Mouse (Mus musculus) heart, postnatal 36 days (tissue): Measurements from ENCODE around the gene Mavs. TPM values are rescaled to one million over a fixed set of nuclear protein-coding genes. Genes with fewer than 3 reads are reported as not detected.
A peak's percentile ranks its signal among the peaks of the same experiment; 100 is the strongest.
"Not testable (repeated sequence)": the region's sequence is repeated elsewhere in the genome, so short reads cannot be mapped to it uniquely, and the experiment has no call there.

Source experiments
- DNase-seq, 2 experiments: peaks; one replicate each; pipeline ENCODE4 v3.0.0; 2021 to 2022
- intact Hi-C: fragments of 180-260 bp; cut with DNase I; formaldehyde crosslinking; loops from one replicate; pipeline ENCODE4 v1.15.1; 2025
- total RNA-seq, 2 experiments: library from RNA; stranded (reverse); gene quantifications; 2 replicates each; pipeline ENCODE4 v1.2.3; 2021

Mavs gene
- total RNA-seq, 2 experiments from 2014 or later, result 63.9 to 69.7 TPM

DNA sequence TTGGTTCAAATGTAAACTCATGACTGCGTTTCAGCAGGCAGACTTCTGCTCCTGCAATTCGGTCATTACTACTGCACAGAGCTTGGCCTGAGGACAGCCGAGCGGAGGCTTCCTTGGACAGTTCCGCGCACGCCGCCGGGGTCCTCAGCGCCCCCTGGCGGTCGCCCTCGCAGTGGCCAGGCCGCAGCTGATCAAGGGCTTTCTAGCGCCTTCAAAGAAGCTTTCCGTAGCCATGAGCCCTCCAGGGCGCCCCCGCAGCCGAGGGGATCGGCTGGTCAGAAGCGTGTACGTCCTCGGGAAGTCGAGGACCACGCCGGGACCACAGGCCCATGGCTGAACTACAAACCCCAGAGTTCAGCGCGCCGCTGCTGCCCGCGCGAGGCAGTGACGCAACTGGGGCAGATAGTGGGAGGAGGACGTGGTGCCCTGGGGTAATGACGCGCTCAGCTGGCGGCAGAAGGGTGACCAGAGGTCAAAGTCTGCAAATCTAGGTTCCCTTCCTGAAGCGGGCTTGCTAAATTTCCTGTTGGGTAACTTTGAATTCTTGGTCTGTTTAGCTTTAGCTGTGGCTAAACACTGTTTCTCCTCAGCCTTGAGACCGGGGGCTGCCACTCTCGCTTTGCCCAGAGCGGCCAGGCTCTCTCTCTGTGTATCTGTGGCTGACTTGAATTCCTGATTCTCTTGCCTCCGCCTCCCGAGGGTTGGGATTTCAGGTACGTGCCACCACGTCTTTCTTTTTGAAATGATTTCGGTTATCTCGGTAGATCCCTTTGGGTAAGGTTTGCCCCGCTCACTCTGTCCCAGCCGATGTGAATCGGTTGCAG, 23.7 kb upstream of the Mavs start:
- intact Hi-C loops, result loop anchor here (1.0 to 2.0 kb wide), 4 partner anchors 30 to 115 kb away; partner anchors contain the start of genes Cenpb and Pank2
- peak; percentile 95 to 99 for DNase-seq

GRCm38 (mm10) chr2:131211026-131211615, 22.7 kb upstream of the Mavs start:
- peak; percentile 44 to 49 for DNase-seq
- intact Hi-C loops, result loop anchor here (2.0 kb wide), 1 partner anchor 44 kb away; no protein-coding TSS in a partner anchor

- intact Hi-C loops, result no loop called here
- DNase-seq, result peak in 1 of 2 experiments; percentile 34
Measured at GRCm38 (mm10) chr2:131213773-131214172, 20.1 kb upstream of the Mavs start.

DNA sequence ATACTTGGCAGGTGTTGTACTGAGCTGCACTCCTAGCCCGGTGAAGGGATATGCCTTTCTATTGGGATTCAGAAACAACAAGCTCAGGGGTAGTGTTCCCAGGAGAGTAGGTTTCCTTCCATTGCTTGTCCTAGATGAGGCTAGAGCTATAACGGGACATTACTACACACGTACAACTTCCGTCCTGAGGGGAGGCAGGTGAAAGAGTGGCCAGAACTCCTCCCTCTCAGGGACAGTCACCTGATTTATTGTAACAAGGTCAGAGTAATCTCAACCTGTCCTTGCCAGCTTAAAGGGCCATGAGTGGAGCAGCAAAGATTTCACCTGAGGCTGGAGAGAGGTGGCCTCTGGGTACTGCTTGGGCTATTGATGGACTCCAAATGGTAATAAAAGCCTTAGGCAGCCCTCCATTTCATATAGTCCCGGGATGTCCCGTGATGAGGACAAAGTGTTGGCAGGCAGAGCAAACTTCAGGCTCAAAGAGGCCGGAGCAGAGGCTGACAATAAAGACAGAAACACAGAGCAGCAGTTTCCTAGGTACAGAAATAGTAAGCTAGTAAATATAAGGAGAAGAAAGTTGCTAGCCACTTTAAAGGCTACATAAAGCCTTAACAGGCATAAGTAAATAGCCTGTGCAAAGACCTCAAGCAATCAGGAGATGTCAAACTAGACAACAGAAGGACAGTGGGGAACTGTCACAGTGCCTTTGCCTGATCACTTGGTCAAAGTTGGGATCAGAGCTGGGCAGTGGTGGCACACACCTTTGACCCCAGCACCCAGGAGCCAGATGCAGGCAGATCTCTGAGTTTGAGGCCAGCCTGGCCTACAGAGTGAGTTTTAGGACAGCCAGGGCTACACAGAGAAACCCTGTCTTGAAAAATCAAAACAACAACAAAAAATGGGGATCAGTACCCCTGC, 17.7 kb upstream of the Mavs start:
- intact Hi-C loops, result loop anchor here (2.0 kb wide), 1 partner anchor 17 kb away; no protein-coding TSS in a partner anchor
- DNase-seq, result peak; percentile 25 to 54

DNA sequence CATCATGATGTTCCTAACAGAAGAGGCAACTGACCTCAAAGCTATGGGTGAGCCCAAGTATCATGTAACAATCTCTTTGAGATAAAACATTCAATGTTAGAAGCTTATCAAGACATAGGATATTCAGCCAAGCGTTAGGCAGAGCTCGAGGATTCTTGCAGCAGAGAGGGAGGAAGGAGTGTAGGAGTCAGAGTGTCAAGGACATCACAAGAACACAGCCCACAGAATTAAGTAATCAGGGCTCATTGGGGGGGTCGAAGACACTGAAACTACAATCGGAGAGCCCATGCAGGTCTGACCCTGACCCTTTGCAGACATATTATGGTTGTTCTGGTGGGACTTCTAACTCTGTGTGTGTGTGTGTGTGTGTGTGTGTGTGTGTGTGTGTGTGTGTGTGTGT, 13.8 kb upstream of the Mavs start:
- intact Hi-C loops, result no loop called here
- DNase-seq, result no peak

DNA sequence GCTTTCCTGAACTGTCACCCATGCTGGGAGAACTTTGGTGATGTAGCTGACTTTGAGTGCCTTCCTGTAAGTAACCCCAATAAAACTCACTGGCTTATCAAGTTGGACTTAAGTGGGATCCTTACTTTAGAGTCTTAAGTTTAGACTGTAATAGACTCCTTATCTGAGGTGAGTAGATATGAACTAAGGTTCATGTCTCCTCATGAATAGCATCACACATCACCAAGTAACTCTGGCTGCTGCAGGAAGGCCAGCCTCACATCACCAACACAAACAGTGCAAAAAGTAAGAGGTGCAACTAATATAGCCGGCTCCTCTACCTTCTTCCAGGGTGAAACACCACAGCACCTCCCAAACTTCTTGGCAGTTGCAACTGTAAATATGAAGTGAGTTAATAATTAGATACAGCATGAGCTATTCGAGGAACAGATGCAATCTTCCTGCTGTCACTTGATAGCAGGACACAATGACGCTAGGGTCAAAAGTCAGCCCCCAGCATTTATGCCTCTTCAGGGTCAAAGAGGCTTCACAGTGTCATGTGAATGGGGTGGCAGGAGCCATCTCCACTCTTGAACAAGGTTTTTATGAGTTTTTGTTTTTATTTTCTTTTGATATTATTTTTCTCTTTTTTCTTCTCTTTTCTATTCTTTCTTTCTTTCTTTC, 11.9 kb upstream of the Mavs start:
- DNase-seq, result no peak
- intact Hi-C loops, result loop anchor here (2.0 kb wide), 1 partner anchor 23 kb away; no protein-coding TSS in a partner anchor

GRCm38 (mm10) chr2:131222562-131222961, 11.3 kb upstream of the Mavs start:
- DNase-seq, result no peak
- intact Hi-C loops, result loop anchor here (2.0 kb wide), 1 partner anchor 22 kb away; no protein-coding TSS in a partner anchor

GRCm38 (mm10) chr2:131223569-131223968, 10.3 kb upstream of the Mavs start:
- intact Hi-C loops, result loop anchor here (2.0 kb wide), 1 partner anchor 21 kb away; no protein-coding TSS in a partner anchor
- no peak for DNase-seq

GRCm38 (mm10) chr2:131225178-131225577, 8.7 kb upstream of the Mavs start:
- intact Hi-C loops, result no loop called here
- no peak for DNase-seq

GRCm38 (mm10) chr2:131226669-131227068, 7.2 kb upstream of the Mavs start:
- intact Hi-C loops, DNase-seq: not testable (repeated sequence)

DNA sequence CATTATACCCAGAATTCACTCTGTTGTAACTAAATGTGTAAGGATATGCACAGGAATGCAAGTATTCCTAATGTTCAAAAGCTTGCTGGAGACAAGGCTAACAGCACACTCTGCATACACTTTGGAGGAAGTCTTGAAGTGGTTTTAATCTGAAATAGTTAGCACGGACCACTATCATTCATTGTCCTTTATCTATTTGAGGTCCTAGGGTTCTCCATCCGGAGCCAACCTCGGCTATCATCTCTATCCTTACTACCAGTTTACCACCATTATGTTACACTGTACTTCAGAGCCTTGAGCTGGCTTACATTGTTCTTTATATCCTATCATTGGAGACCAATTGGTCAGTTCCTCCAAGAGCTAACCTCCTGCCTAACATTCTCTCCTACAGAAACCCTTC, 6.6 kb upstream of the Mavs start:
- no peak for DNase-seq

DNA sequence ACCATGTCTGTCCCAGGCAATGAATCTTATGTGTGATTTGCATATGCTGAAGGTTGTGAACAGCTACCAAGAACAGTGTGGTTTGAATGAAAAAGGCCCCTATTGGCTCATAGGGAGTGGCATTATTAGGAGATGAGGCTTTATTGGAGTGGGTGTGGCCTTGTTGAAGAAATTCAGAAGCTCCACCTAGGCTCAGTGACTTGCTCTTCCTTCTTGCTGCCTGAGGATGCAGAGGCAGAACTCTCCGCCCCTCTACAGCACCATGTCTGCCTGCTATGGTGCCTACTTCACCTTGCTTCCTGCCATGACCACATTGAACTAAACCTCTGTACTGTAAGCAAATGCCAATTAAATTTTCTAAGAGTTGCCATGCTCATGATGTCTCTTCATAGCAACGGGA, 1.3 kb upstream of the Mavs start:
- no peak for DNase-seq
- intact Hi-C loops, result loop anchor here (2.0 kb wide), 1 partner anchor 16 kb away; no protein-coding TSS in a partner anchor

More for the DNA sequence above, 6.6 kb upstream of the Mavs start:
- intact Hi-C loops, result no loop called here

DNA sequence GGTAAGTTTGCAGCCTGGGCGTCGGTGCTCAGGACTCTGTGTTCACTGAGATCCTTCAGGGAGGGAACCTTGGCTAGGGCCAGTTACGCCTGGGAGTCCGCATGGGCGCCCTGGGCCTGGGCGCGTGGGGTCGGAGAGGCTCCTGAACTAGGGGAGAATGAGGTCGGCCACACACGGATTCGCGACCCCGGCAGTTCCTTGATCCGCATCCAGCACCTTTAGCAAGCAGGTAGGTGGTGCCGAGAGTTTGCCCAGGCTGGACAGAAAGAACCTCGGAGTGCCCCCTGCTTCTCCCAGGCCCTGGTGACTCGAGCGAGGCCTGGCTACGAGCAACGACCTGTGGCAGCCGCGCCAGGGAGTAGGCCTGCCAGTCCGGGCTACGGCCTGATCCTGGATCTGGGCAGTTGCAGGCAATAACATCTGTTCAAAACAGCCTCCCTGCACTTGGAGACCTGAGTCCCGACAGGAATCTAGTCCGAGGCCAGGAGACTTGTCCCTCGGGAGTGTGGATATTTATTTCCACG, 326 bp downstream of the Mavs start:
- DNase-seq, result no peak
- intact Hi-C loops, result no loop called here

- no peak for DNase-seq
- intact Hi-C loops, result no loop called here
Measured at GRCm38 (mm10) chr2:131234970-131235635, 1.2 kb downstream of the Mavs start.

DNA sequence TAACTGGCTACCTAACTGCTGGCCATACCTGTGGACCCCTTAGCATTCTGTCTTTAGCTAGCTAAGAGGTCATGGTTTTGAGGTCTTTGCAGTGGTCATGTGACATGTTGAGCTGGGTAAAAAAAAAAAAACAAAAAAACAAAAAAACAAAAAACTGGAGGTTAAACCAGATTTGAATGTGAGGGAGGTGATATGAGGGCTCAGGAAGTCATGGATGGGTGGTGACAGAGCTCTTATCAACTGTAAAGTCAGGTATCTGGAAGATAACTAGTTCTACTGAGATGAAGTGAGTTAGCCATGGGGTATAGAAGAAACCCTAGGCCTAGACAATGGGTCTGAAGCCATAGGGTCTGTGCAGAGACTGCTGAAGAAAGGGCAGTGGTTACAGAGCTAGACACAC, 8.3 kb downstream of the Mavs start:
- intact Hi-C loops, result no loop called here
- DNase-seq, result no peak

DNA sequence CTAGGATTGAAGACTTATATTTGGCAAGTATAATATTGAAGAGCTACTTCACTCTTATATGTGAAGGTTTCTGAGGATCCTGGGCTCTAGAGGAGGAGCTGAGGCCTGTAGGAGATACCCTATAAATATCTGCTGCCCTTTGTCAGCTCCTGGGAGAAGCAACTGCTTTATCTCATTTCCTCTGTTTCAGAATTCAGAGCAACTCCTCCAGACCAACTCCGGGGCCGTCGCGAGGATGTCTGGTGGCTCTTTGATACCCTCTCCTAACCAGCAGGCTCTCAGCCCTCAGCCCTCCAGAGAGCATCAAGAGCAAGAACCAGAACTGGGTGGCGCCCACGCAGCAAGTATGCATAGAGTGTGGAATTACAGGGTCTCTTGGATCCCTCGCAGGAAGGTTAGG, 9.1 kb downstream of the Mavs start:
- intact Hi-C loops, result no loop called here
- DNase-seq, result no peak

GRCm38 (mm10) chr2:131253681-131254328, 19.9 kb downstream of the Mavs start:
- DNase-seq, result peak; percentile 64 to 70
- intact Hi-C loops, result loop anchor here (1.0 to 10.0 kb wide), 5 partner anchors 43 to 289 kb away; partner anchors contain the start of gene Cenpb

- DNase-seq, result peak in 1 of 2 experiments; percentile 21
Measured at GRCm38 (mm10) chr2:131254329-131254713, 20.5 kb downstream of the Mavs start.

More at GRCm38 (mm10) chr2:131254329-131254713, 20.5 kb downstream of the Mavs start:
- intact Hi-C loops, result loop anchor here (1.0 to 10.0 kb wide), 5 partner anchors 44 to 290 kb away; partner anchors contain the start of gene Cenpb
